Mouse (Mus musculus) brain, embryonic 14.5 days (tissue): ENCODE data around the gene Negr1.

ENCODE experiments used
- CTCF ChIP-seq: fragments of 200-500 bp; IDR thresholded peaks from 2 replicates; pipeline ENCODE4 v1.5.1; 2012; ENCODE audit warnings: inconsistent platforms, mild to moderate bottlenecking, moderate library complexity, borderline replicate concordance; ENCODE audit not compliant: insufficient read depth, insufficient read length; ENCODE audit errors: extremely low read depth
- POLR2A ChIP-seq: fragments of 200-500 bp; IDR thresholded peaks from 2 replicates; pipeline ENCODE4 v1.6.1; 2012; ENCODE audit warnings: mild to moderate bottlenecking, inconsistent platforms, borderline replicate concordance; ENCODE audit not compliant: poor library complexity, insufficient read depth, insufficient read length, severe bottlenecking; ENCODE audit errors: extremely low read depth

GRCm38 (mm10) chr3:157164840-157165595 lies 603.4 kb downstream of the Negr1 start:
- TF ChIP-seq CTCF (no peak), POLR2A (no peak)
